Mouse (Mus musculus): ENCODE measurements around the gene Sh3bp4. TPM values are rescaled to one million over a fixed set of nuclear protein-coding genes. Genes with fewer than 3 reads are reported as not detected.

Gene Sh3bp4
- polyA plus RNA-seq, 1 experiment from 2014 or later, result 13.3 TPM

- no peak for ATAC-seq
- Histone ChIP-seq H3K9ac (ENCODE audit: low read depth, low read length) (no peak overlapping the region), H3K27me3 (ENCODE audit: control insufficient read depth, insufficient read depth, low read depth, low read length) (no peaks in the 10 kb centered on the region), H3K4me2 (ENCODE audit: low read length) (no peak overlapping the region), H3K9me3 (replicated peaks; ENCODE audit: control insufficient read depth, low read length, poor library complexity, severe bottlenecking) (no peaks in the 10 kb centered on the region), H3K4me3 (ENCODE audit: low read depth, low read length) (no peak overlapping the region), H3K27ac (ENCODE audit: low read length) (no peak overlapping the region), H3K36me3 (ENCODE audit: control insufficient read depth, insufficient read depth, low read length) (no peaks in the 10 kb centered on the region), H3K4me1 (ENCODE audit: control insufficient read depth, insufficient read depth, low read length) (no peaks in the 10 kb centered on the region)
- WGBS, result 74% methylated on average over 4 of the region's 4 CpGs
Measured at GRCm38 (mm10) chr1:89120290-89120689, 50.1 kb downstream of the Sh3bp4 start.

- Histone ChIP-seq H3K9me3 (replicated peaks; ENCODE audit: control insufficient read depth, low read length, poor library complexity, severe bottlenecking) (no peaks in the 10 kb centered on the region), H3K36me3 (ENCODE audit: control insufficient read depth, insufficient read depth, low read length) (no peaks in the 10 kb centered on the region), H3K4me2 (ENCODE audit: low read length) (no peak overlapping the region), H3K4me3 (ENCODE audit: low read depth, low read length) (no peak overlapping the region), H3K27ac (ENCODE audit: low read length) (no peak overlapping the region), H3K27me3 (ENCODE audit: control insufficient read depth, insufficient read depth, low read depth, low read length) (no peaks in the 10 kb centered on the region), H3K4me1 (ENCODE audit: control insufficient read depth, insufficient read depth, low read length) (no peaks in the 10 kb centered on the region), H3K9ac (ENCODE audit: low read depth, low read length) (no peak overlapping the region)
- no peak for ATAC-seq
- WGBS, result 76% methylated on average over 8 of the region's 8 CpGs
Measured at GRCm38 (mm10) chr1:89121466-89121865, 51.3 kb downstream of the Sh3bp4 start.

- no peak overlapping the region for H3K9ac ChIP-seq (ENCODE audit: low read depth, low read length)
- WGBS, result 85% methylated on average over 5 of the region's 5 CpGs
- H3K4me2 ChIP-seq (ENCODE audit: low read length), result no peak overlapping the region
- H3K9me3 ChIP-seq (replicated peaks; ENCODE audit: control insufficient read depth, low read length, poor library complexity, severe bottlenecking), result 0 out of 2 replicates have a peak, but pooled peaks cover 2% of the 10 kb centered on the region
- H3K4me3 ChIP-seq (ENCODE audit: low read depth, low read length), result no peak overlapping the region
- no peaks in the 10 kb centered on the region for H3K27me3 ChIP-seq (ENCODE audit: control insufficient read depth, insufficient read depth, low read depth, low read length)
- no peak for ATAC-seq
- H3K27ac ChIP-seq (ENCODE audit: low read length), result no peak overlapping the region
- H3K4me1 ChIP-seq (ENCODE audit: control insufficient read depth, insufficient read depth, low read length), result no peaks in the 10 kb centered on the region
- no peaks in the 10 kb centered on the region for H3K36me3 ChIP-seq (ENCODE audit: control insufficient read depth, insufficient read depth, low read length)
Measured at GRCm38 (mm10) chr1:89122376-89122775, 52.2 kb downstream of the Sh3bp4 start.

DNA sequence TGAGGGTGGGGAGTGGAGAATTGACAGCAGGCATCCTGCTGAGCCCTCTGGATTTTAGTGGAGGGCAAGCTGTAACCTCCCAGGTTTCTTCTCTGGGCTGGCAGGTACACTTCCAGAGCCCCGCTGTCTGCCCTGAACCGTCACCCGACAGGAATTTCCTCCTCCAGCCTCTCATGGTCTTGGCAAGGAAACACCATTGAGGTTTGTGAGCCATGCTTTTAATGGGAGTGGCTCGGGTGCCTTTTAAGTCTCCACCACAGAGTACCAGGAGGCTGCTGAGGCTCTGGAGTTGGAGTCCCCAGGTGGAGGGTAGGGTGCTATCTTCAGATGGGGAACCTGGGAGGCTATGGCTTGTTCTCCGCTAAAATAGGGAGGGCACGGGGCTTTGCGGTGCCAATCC is 53.9 kb downstream of the Sh3bp4 start:
- H3K27me3 ChIP-seq (ENCODE audit: control insufficient read depth, insufficient read depth, low read depth, low read length), result no peaks in the 10 kb centered on the region
- 93% methylated on average over 7 of the region's 7 CpGs for WGBS
- H3K4me3 ChIP-seq (ENCODE audit: low read depth, low read length), result no peak overlapping the region
- H3K27ac ChIP-seq (ENCODE audit: low read length), result no peak overlapping the region
- no peaks in the 10 kb centered on the region for H3K36me3 ChIP-seq (ENCODE audit: control insufficient read depth, insufficient read depth, low read length)
- 0 out of 2 replicates have a peak, but pooled peaks cover 2% of the 10 kb centered on the region for H3K9me3 ChIP-seq (replicated peaks; ENCODE audit: control insufficient read depth, low read length, poor library complexity, severe bottlenecking)
- no peak overlapping the region for H3K4me2 ChIP-seq (ENCODE audit: low read length)
- no peaks in the 10 kb centered on the region for H3K4me1 ChIP-seq (ENCODE audit: control insufficient read depth, insufficient read depth, low read length)
- H3K9ac ChIP-seq (ENCODE audit: low read depth, low read length), result no peak overlapping the region
- ATAC-seq, result no peak

- Histone ChIP-seq H3K36me3 (ENCODE audit: control insufficient read depth, insufficient read depth, low read length) (no peaks in the 10 kb centered on the region), H3K4me2 (ENCODE audit: low read length) (no peak overlapping the region), H3K27me3 (ENCODE audit: control insufficient read depth, insufficient read depth, low read depth, low read length) (no peaks in the 10 kb centered on the region), H3K9me3 (replicated peaks; ENCODE audit: control insufficient read depth, low read length, poor library complexity, severe bottlenecking) (0 out of 2 replicates have a peak, but pooled peaks cover 2% of the 10 kb centered on the region), H3K9ac (ENCODE audit: low read depth, low read length) (no peak overlapping the region), H3K4me3 (ENCODE audit: low read depth, low read length) (no peak overlapping the region), H3K27ac (ENCODE audit: low read length) (no peak overlapping the region), H3K4me1 (ENCODE audit: control insufficient read depth, insufficient read depth, low read length) (no peaks in the 10 kb centered on the region)
- no peak for ATAC-seq
- 97% methylated on average over 3 of the region's 3 CpGs for WGBS
Measured at GRCm38 (mm10) chr1:89127163-89127562, 56.9 kb downstream of the Sh3bp4 start.

- no peaks in the 10 kb centered on the region for H3K36me3 ChIP-seq (ENCODE audit: control insufficient read depth, insufficient read depth, low read length)
- H3K4me3 ChIP-seq (ENCODE audit: low read depth, low read length), result no peak overlapping the region
- no peak overlapping the region for H3K27ac ChIP-seq (ENCODE audit: low read length)
- 0 out of 2 replicates have a peak, but pooled peaks cover 2% of the 10 kb centered on the region for H3K9me3 ChIP-seq (replicated peaks; ENCODE audit: control insufficient read depth, low read length, poor library complexity, severe bottlenecking)
- 62% methylated on average over 6 of the region's 6 CpGs for WGBS
- H3K4me2 ChIP-seq (ENCODE audit: low read length), result no peak overlapping the region
- no peaks in the 10 kb centered on the region for H3K4me1 ChIP-seq (ENCODE audit: control insufficient read depth, insufficient read depth, low read length)
- ATAC-seq, result no peak
- no peak overlapping the region for H3K9ac ChIP-seq (ENCODE audit: low read depth, low read length)
- H3K27me3 ChIP-seq (ENCODE audit: control insufficient read depth, insufficient read depth, low read depth, low read length), result no peaks in the 10 kb centered on the region
Measured at GRCm38 (mm10) chr1:89130429-89130828, 60.2 kb downstream of the Sh3bp4 start.

DNA sequence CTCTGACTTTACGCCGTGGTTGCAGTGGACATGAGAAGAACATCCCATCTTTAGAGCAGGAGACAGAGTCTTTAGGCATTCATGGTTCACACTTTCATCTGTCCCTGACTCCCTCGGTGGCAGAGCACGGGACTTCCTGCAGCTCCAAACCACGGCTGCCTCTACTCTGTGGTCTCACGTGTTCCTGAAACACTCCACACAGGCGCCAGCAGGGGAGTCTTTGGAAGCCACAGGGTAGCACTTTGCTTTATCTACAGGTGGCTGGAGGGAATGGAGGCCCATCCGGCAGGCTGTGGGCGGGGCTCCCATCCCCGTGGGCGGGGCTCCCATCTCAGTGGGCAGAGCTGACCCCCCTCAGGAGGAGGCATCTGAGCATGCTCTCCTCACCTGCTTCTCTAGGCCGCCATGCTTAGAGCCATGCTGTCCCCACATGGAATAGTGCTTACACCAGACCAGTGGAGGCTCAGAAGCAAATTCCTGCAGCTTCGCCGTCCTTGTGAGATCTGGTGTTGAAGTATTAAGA is 60.9 kb downstream of the Sh3bp4 start:
- 73% methylated on average over 14 of the region's 14 CpGs for WGBS
- no peak overlapping the region for H3K9ac ChIP-seq (ENCODE audit: low read depth, low read length)
- no peaks in the 10 kb centered on the region for H3K27me3 ChIP-seq (ENCODE audit: control insufficient read depth, insufficient read depth, low read depth, low read length)
- no peak overlapping the region for H3K4me3 ChIP-seq (ENCODE audit: low read depth, low read length)
- H3K27ac ChIP-seq (ENCODE audit: low read length), result no peak overlapping the region
- 0 out of 2 replicates have a peak, but pooled peaks cover 2% of the 10 kb centered on the region for H3K9me3 ChIP-seq (replicated peaks; ENCODE audit: control insufficient read depth, low read length, poor library complexity, severe bottlenecking)
- ATAC-seq, result no peak
- H3K4me1 ChIP-seq (ENCODE audit: control insufficient read depth, insufficient read depth, low read length), result no peaks in the 10 kb centered on the region
- H3K4me2 ChIP-seq (ENCODE audit: low read length), result no peak overlapping the region
- H3K36me3 ChIP-seq (ENCODE audit: control insufficient read depth, insufficient read depth, low read length), result no peaks in the 10 kb centered on the region

GRCm38 (mm10) chr1:89131707-89132106 is 61.5 kb downstream of the Sh3bp4 start:
- H3K4me2 ChIP-seq (ENCODE audit: low read length), result no peak overlapping the region
- H3K4me3 ChIP-seq (ENCODE audit: low read depth, low read length), result no peak overlapping the region
- ATAC-seq, result no peak
- no peak overlapping the region for H3K9ac ChIP-seq (ENCODE audit: low read depth, low read length)
- H3K9me3 ChIP-seq (replicated peaks; ENCODE audit: control insufficient read depth, low read length, poor library complexity, severe bottlenecking), result 0 out of 2 replicates have a peak, but pooled peaks cover 2% of the 10 kb centered on the region
- no peaks in the 10 kb centered on the region for H3K36me3 ChIP-seq (ENCODE audit: control insufficient read depth, insufficient read depth, low read length)
- no peak overlapping the region for H3K27ac ChIP-seq (ENCODE audit: low read length)
- 84% methylated on average over 8 of the region's 8 CpGs for WGBS
- no peaks in the 10 kb centered on the region for H3K27me3 ChIP-seq (ENCODE audit: control insufficient read depth, insufficient read depth, low read depth, low read length)
- no peaks in the 10 kb centered on the region; the same call in 1 of the 2 replicates for H3K4me1 ChIP-seq (ENCODE audit: control insufficient read depth, insufficient read depth, low read length)

DNA sequence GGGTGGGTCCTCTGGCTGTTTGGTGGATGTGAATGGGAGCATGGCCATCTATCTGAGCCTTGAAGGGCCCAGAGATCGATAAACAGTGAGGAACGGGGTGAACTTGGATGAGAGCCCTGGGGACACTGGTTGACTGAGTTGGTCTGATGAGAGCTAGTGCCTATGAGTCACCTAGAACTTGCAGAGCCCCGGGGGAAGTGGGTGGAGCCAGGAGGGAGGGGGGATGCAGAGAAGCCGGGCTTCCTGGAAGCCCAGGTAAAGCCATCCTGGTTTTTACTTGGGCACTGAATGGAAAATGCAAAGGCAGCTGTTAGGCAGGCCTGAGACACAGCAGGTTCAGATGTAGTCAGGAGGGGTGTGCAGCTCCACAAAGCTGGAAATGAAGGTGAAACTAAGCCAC is 63.1 kb downstream of the Sh3bp4 start:
- Histone ChIP-seq H3K4me2 (ENCODE audit: low read length) (no peak overlapping the region), H3K27ac (ENCODE audit: low read length) (no peak overlapping the region), H3K4me3 (ENCODE audit: low read depth, low read length) (no peak overlapping the region), H3K4me1 (ENCODE audit: control insufficient read depth, insufficient read depth, low read length) (peaks cover 8% of the 10 kb centered on the region), H3K27me3 (ENCODE audit: control insufficient read depth, insufficient read depth, low read depth, low read length) (no peaks in the 10 kb centered on the region), H3K9ac (ENCODE audit: low read depth, low read length) (no peak overlapping the region), H3K36me3 (ENCODE audit: control insufficient read depth, insufficient read depth, low read length) (no peaks in the 10 kb centered on the region), H3K9me3 (replicated peaks; ENCODE audit: control insufficient read depth, low read length, poor library complexity, severe bottlenecking) (no peaks in the 10 kb centered on the region)
- WGBS, result 89% methylated on average over 4 of the region's 4 CpGs
- ATAC-seq, result no peak
